Mouse (Mus musculus) urinary bladder, postnatal 0 days (tissue): Measurements from ENCODE around the gene Gstm7. TPM values are rescaled to one million over a fixed set of nuclear protein-coding genes. Genes with fewer than 3 reads are reported as not detected.

Experiments used
- polyA plus RNA-seq: library from polyadenylated mRNA; unstranded; fragments of >200 nt; fragmentation: Nextera tagmentation; extraction: Ambion mirVana; gene quantifications from 2 replicates; pipeline ENCODE4 v1.2.1, GENCODE M21; 2015

The Gstm7 gene
- polyA plus RNA-seq = 1.8 and 2.5 TPM in 2 replicates

GRCm38 (mm10) chr3:107931670-107932069 lies at the start of gene Gstm7:
Gstm7 (minus strand) TSS chr3:107931817.

DNA sequence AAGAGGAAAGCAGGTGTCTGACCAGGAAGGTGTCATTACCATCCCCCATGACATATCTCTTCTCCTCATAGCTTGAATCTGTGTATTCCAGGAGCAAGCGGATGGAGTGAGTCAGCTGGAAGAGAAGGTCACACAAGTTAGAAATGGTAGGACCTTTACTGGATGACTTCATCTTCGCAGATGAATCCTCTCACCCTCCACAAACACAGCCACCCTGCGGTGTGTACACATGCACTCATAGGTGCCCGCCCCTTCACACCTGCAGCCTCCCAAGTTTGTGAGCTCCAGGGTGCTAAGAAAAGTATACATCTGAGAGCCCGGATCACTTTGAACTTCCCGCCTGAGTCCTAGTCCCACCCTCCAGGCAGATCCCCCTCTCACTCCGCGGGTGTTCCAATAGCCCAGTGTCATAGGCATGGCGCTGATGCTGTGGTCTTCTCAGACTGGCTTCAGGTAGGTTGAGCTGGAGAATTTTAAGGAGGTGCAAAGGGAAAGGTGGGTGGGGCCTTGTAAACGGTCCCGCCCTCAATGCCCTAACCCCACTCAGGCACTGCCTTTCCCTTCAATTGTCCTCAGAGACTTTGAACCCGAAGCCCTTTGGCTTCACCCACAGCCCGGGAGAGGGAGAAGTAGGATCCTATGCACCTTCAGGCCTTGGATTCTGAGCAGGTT lies 37.2 kb upstream of the Gstm7 start, which contains the start of gene Gstm3:
Gstm3 (minus strand) TSS at position 560 of the 672 bp plus-strand sequence.

GRCm38 (mm10) chr3:107943239-107943990 lies 11.8 kb upstream of the Gstm7 start, which contains the start of gene Gstm6:
Gstm6 (minus strand) TSS chr3:107943749.

GRCm38 (mm10) chr3:107895720-107896569 lies 35.7 kb downstream of the Gstm7 start, which contains the start of gene Gstm5:
Gstm5 (plus strand) TSS chr3:107895821.

DNA sequence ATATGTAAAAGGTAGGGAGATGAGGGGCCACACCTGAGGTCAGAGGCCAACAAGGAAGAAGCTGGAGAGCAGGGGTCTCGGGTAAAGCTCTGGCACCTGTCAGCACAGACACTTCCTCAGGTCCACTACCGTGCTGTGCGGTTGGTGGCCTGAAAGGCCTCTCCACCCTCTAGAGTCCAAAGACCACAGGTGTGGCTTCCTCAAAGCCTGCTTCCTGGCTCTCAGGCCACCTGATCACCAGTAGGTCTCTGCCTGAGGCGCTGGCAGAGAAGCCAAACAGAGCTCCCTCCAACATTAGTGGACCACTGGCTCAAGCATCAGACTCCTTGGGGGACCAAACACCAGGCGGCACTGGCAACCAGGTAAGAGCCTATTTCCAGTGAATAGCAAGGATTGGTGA lies 54.6 kb downstream of the Gstm7 start, which contains the start of gene Eps8l3:
Eps8l3 (plus strand) TSS at position 225 of the 400 bp plus-strand sequence.

Other genes starting within 250 kb of the Gstm7 start
- 39.2 and 41.9 TPM in 2 replicates for gene Ahcyl1, start 235.3 kb downstream of the Gstm7 start, polyA plus RNA-seq
- 21.6 and 26.2 TPM in 2 replicates for gene Csf1, start 171.3 kb downstream of the Gstm7 start, polyA plus RNA-seq
- gene Eps8l3, start 54.6 kb downstream of the Gstm7 start, polyA plus RNA-seq = not detected in 2 replicates
- 84.8 TPM in 2 replicates for gene Gstm5, start 36.0 kb downstream of the Gstm7 start, polyA plus RNA-seq
- 2.4 and 2.5 TPM in 2 replicates for gene Gstm6, start 11.9 kb upstream of the Gstm7 start, polyA plus RNA-seq
- gene Gstm3, start 37.5 kb upstream of the Gstm7 start, polyA plus RNA-seq = 0.33 and 0.40 TPM in 2 replicates
- 109 and 123 TPM in 2 replicates for gene Gstm2, start 54.6 kb upstream of the Gstm7 start, polyA plus RNA-seq
- 1,712 and 1,836 TPM in 2 replicates for gene Gstm1, start 86.2 kb upstream of the Gstm7 start, polyA plus RNA-seq
- gene Gstm4, start 113.1 kb upstream of the Gstm7 start, polyA plus RNA-seq = 58.6 and 63.9 TPM in 2 replicates
- 14.9 and 16.5 TPM in 2 replicates for gene Ampd2, start 154.8 kb upstream of the Gstm7 start, polyA plus RNA-seq
- gene Gnat2, start 161.0 kb upstream of the Gstm7 start, polyA plus RNA-seq = 0.28 and 0.45 TPM in 2 replicates
- 98.7 and 117 TPM in 2 replicates for gene Gnai3, start 214.3 kb upstream of the Gstm7 start, polyA plus RNA-seq
- 0.06 TPM in 1 of 2 replicates, not detected in the other for gene Gpr61, start 223.1 kb upstream of the Gstm7 start, polyA plus RNA-seq